Mouse (Mus musculus) forebrain, embryonic 16.5 days (tissue): ENCODE measurements around the gene Pdhb. TPM values are rescaled to one million over a fixed set of nuclear protein-coding genes. Genes with fewer than 3 reads are reported as not detected.

Experiments
- ATAC-seq: fragments of 200-750 bp; cut with Nextera tagmentation; 2 replicates; pipeline ENCODE4 v1.8.0; 2017; ENCODE audit warnings: mild to moderate bottlenecking, moderate library complexity
- H3K27ac ChIP-seq: fragments of 300-500 bp; sonication (generic); 2 replicates; pipeline ENCODE4 v1.5.1; 2014; ENCODE audit warnings: low read length, control low read depth
- H3K27me3 ChIP-seq: fragments of 300-500 bp; sonication (generic); replicated peaks from 2 replicates; pipeline ENCODE4 v1.6.1; 2014; ENCODE audit warnings: low read length; ENCODE audit not compliant: control insufficient read depth, insufficient read depth
- H3K36me3 ChIP-seq: fragments of 300-500 bp; sonication (generic); 2 replicates; pipeline ENCODE4 v1.6.1; 2014; ENCODE audit not compliant: control insufficient read depth, insufficient read depth
- H3K4me1 ChIP-seq: fragments of 300-500 bp; sonication (generic); replicated peaks from 2 replicates; pipeline ENCODE4 v1.6.1; 2014; ENCODE audit warnings: low read length; ENCODE audit not compliant: control insufficient read depth, insufficient read depth
- H3K4me2 ChIP-seq: fragments of 300-500 bp; sonication (generic); 2 replicates; pipeline ENCODE4 v1.6.1; 2014; ENCODE audit warnings: mild to moderate bottlenecking, low read length, control low read depth
- H3K4me3 ChIP-seq: fragments of 300-500 bp; sonication (generic); replicated peaks from 2 replicates; pipeline ENCODE4 v1.5.1; 2014; ENCODE audit warnings: mild to moderate bottlenecking, low read length, control low read depth
- H3K9ac ChIP-seq: fragments of 300-500 bp; sonication (generic); replicated peaks from 2 replicates; pipeline ENCODE4 v1.6.1; 2014; ENCODE audit warnings: low read depth, low read length, control low read depth
- H3K9me3 ChIP-seq: fragments of 300-500 bp; sonication (generic); 2 replicates; pipeline ENCODE4 v1.6.1; 2016; ENCODE audit warnings: low read length; ENCODE audit not compliant: control insufficient read depth
- WGBS: fragments of 180-500 bp; shearing (Covaris S2); extraction: QIAGEN DNeasy Blood & Tissue Kit; methylation state at CpG from one replicate; pipeline ENCODE4 v1.1.7; 2014; 5-methylcytosine and 5-hydroxymethylcytosine counted together
- polyA plus RNA-seq: library from polyadenylated mRNA; unstranded; fragments of >200 nt; fragmentation: Nextera tagmentation; extraction: Ambion mirVana; gene quantifications from 2 replicates; pipeline ENCODE4 v1.2.1, GENCODE M21; 2015

The Pdhb gene
- polyA plus RNA-seq, 1 experiment from 2014 or later: 249 TPM

DNA sequence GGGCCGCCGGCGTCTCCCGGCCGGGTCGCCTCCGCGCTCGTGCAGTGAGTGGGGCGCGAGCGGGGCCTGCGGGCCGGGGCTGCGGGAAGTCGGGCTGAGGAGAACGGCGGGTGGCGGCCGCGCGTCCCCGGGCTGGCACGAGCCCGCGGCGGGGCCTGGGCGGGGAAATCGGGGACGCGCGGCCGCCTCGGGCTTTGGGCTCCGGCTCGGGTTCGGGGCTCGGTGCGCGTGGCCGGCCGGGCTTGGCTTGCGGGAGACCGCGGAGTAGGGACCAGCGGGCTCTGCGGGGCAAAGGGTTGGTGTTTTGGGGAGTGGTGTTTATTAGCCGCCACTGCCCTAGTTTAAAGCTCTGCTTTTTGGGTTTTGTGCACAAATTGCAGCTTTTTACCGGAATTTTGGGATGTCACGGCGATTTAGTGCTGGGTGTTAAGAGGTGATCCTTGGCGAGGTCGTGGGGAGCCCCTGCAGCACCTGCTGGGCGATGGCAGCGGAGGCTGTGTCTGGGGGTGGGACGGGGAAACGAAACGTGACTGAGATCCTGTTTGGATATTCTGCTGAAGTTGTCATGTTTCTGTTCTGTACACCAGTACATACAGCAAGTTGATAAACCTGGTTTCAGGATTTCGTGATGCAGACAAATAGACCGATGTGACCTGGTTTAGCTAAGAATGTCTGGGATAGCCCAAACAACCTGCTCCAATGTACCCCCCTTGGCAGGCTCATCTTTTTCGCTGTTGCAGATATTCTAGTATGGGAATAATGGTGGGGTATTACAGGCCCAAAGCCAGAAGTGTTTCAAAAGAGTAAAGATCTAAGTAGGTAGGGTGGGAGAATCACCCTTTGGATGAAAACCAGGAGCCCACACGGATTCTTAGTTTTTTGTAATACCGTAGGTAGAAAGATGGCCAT lies 41.7 kb upstream of the Pdhb start:
- WGBS: 1% methylated on average over 62 of the region's 63 CpGs
- peak overlapping the region; percentile 92 for H3K27ac ChIP-seq
- H3K4me2 ChIP-seq: peak overlapping the region; percentile 88
- ATAC-seq: peak; percentile 79
- no peaks in the 10 kb centered on the region for H3K36me3 ChIP-seq
- H3K4me3 ChIP-seq: peak overlapping the region; percentile 77
- H3K4me1 ChIP-seq: peaks cover 29% of the 10 kb centered on the region
- no peaks in the 10 kb centered on the region for H3K9me3 ChIP-seq
- H3K27me3 ChIP-seq: no peaks in the 10 kb centered on the region
- peak overlapping the region; percentile 87 for H3K9ac ChIP-seq

DNA sequence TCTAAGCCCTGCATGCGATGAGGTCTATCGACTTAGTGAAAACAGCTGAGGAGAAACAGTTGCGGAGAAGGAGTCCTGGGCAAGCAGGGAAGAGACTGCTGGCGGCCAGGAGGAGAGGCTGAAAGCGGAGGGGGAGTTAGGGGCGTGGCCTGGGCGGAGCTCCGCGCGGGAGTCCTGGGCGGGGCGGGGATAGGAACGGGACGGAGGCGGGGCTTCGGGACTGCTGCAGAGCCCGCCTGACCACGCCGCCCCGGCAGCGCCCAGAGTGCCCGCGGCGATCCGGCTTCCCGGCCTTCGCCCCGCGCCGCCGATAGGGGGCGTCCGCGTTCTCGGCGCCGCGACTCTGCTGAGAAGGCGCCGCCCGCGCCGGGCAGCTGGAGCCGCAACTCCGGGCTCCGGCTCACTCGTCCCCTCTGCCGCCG lies 41.0 kb upstream of the Pdhb start, which contains the start of gene Kctd6:
Kctd6 (plus strand) TSS at position 338 of the 422 bp plus-strand sequence.
- WGBS: 0% methylated on average over 24 of the region's 49 CpGs
- Histone ChIP-seq H3K4me2 (peak within 1 kb of the TSS; percentile 88), H3K27me3 (no peaks in the 10 kb centered on the region), H3K4me1 (peaks cover 32% of the 10 kb centered on the region), H3K4me3 (peak within 1 kb of the TSS; percentile 77), H3K9me3 (no peaks in the 10 kb centered on the region), H3K9ac (peak within 1 kb of the TSS; percentile 87), H3K27ac (peak within 1 kb of the TSS; percentile 92), H3K36me3 (no peaks in the 10 kb centered on the region)
- ATAC-seq: peak; percentile 93

DNA sequence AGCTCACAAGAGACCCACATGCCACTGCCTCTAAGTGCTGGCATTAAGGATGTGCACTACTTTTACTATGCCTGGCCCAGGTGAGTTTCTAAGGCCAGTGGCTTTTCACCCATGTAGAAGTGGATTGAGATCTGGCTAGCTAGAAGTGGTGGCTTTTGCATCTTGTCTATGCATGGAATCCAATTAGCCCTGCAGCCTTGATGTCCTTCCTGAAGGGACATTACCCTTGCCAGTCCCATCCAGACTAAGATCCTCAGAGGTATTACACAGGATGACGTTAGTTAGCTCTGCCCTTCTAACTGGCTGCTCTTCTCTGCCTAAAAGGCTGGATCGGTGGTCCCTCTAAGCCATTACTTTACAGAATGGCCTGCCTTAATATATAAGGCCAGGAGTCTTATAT lies 40.2 kb upstream of the Pdhb start:
- Histone ChIP-seq H3K4me3 (no peak overlapping the region), H3K36me3 (no peaks in the 10 kb centered on the region), H3K27ac (no peak overlapping the region), H3K4me1 (peaks cover 28% of the 10 kb centered on the region), H3K9ac (no peak overlapping the region), H3K9me3 (no peaks in the 10 kb centered on the region), H3K4me2 (no peak overlapping the region), H3K27me3 (no peaks in the 10 kb centered on the region)
- 78% methylated on average over 2 of the region's 2 CpGs for WGBS
- no peak for ATAC-seq

DNA sequence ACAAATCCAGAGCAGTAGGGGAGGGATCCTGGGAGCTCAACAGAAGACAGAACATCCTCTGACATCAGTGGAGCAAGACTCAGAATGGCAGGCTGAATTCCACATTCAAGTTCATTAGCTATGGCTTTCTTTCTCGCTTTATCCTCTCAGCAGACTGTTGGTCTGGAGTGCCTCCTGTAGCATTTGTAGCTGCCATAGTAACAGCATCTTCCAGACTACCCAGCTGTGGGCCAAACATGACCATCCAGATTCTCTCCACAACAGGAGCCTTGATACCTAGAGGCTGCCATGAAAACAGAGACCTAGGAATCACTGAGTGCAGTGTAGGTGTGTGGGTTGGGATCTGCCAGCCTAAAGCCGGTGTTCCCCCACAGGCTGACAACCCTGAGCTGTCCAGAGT lies 37.1 kb upstream of the Pdhb start:
- Histone ChIP-seq H3K9ac (no peak overlapping the region), H3K9me3 (no peaks in the 10 kb centered on the region), H3K4me3 (no peak overlapping the region), H3K36me3 (no peaks in the 10 kb centered on the region), H3K4me2 (no peak overlapping the region), H3K27me3 (no peaks in the 10 kb centered on the region), H3K27ac (no peak overlapping the region), H3K4me1 (peaks cover 18% of the 10 kb centered on the region)
- ATAC-seq: no peak
- WGBS: 90% methylated on average over 2 of the region's 2 CpGs

DNA sequence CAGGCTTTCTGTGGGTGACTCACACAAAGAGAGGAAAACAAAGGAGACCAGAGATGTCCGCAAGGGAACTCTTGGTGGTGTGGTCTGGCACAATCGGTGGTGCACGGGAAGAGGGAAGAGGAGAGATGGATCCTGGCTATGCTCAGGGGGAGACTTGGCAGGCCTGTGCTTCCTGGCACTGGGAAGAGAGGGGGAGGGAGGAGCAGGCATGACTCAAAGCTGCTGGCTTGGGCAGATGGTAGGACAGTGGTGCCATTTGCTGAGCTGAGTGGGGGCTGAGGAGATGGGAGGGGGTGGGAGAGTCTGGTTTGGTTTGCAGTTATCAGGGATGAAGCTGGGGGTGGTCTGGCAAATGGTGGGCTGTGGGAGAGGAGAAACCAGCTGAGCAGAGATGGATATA lies 36.1 kb upstream of the Pdhb start:
- no peak overlapping the region for H3K9ac ChIP-seq

DNA sequence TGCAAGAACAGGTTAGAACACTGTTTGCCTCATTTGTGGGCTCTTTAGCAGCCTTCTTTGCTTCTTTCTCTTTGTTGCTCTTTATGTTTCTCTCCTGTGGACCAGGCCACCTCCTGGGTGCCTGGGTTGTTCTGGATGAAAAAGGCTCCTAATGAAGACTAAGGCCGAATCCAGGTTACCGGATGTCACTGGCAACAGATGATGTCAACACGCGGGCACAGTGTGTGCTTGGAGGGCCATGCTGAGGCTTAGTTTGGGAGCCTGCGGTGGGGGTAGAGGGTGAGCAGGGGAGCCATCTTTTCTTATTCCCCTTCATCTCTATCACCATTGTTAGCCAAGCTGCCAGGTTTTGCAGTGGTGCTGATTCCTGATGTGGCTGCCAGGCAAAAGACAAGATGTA lies 34.7 kb upstream of the Pdhb start:
- H3K27me3 ChIP-seq: no peaks in the 10 kb centered on the region
- H3K9me3 ChIP-seq: no peaks in the 10 kb centered on the region
- 52% methylated on average over 5 of the region's 5 CpGs for WGBS
- H3K4me3 ChIP-seq: no peak overlapping the region
- no peaks in the 10 kb centered on the region for H3K36me3 ChIP-seq
- ATAC-seq: no peak
- H3K9ac ChIP-seq: no peak overlapping the region
- no peak overlapping the region for H3K4me2 ChIP-seq
- peaks cover 17% of the 10 kb centered on the region for H3K4me1 ChIP-seq
- H3K27ac ChIP-seq: no peak overlapping the region

More for the DNA sequence above, 36.1 kb upstream of the Pdhb start:
- peak; percentile 79 for ATAC-seq
- Histone ChIP-seq H3K36me3 (no peaks in the 10 kb centered on the region), H3K27me3 (no peaks in the 10 kb centered on the region), H3K4me3 (no peak overlapping the region), H3K27ac (peak overlapping the region; percentile 19; the same call in 1 of the 2 replicates), H3K4me2 (no peak overlapping the region), H3K4me1 (peaks cover 17% of the 10 kb centered on the region), H3K9me3 (no peaks in the 10 kb centered on the region)
- WGBS: 53% methylated on average over 3 of the region's 3 CpGs

DNA sequence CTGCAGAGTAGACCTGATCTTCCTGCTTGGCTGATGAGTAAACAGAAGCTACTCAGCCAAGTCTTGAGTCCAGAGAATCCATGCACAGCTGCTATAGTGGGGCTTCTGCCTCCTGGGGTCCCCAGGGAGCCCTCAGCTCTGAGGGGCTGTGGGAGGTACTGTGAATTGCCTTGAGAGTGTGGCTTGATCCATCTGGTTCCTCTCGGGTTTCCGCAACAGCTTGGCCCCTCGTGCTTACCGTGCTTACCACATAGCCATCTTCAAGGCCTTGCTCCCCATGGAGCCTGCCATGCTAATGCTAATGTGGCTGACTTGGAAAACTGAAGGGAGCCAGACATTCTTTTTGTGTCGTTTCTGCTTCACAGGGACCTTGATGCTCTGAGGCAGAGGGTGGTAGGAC lies 34.3 kb upstream of the Pdhb start:
- H3K27ac ChIP-seq: no peak overlapping the region
- 17% methylated on average over 5 of the region's 5 CpGs for WGBS

DNA sequence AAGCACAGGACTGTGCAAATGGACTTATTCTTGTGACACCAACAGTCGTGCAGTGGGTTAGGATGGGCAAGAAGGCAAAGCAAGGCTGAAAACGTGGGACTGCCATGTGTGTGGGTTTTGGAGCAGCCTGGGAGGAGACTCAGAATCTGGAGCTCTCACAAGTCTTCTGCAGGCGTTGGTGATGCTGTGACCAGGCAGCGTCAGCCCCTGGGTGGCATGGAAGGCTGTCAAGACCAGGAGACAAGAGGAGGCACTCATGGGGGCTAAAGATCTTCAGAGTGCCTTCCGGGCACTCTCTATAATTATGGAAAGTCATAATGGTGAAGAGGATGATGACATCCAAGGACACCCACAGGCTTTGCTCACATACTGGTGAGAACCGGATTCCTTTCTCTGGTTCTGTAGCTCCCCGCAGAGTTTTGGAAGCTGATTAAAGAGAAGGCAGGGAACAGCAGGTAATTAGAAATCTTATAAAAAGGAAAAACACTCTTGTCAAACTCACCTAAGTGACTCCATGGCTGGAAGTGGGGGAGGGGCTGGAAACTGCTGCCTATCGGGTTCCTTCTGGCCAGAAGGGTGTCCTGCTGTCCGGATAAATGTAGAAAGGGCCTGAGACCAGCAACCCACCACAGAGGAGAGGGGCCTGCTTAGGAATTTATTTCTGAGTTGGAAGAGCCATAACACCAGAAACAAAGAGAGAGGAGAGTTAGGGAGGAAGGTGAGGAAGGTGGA lies 33.5 kb upstream of the Pdhb start:
- 49% methylated on average over 9 of the region's 9 CpGs for WGBS
- H3K4me2 ChIP-seq: no peak overlapping the region
- H3K9ac ChIP-seq: no peak overlapping the region
- ATAC-seq: no peak
- H3K36me3 ChIP-seq: no peaks in the 10 kb centered on the region
- no peaks in the 10 kb centered on the region for H3K9me3 ChIP-seq
- H3K4me3 ChIP-seq: no peak overlapping the region
- no peak overlapping the region for H3K27ac ChIP-seq
- H3K4me1 ChIP-seq: peaks cover 19% of the 10 kb centered on the region
- H3K27me3 ChIP-seq: no peaks in the 10 kb centered on the region

More for the DNA sequence above, 34.3 kb upstream of the Pdhb start:
- Histone ChIP-seq H3K4me2 (no peak overlapping the region), H3K27me3 (no peaks in the 10 kb centered on the region), H3K9ac (no peak overlapping the region), H3K9me3 (no peaks in the 10 kb centered on the region), H3K4me1 (peaks cover 17% of the 10 kb centered on the region), H3K36me3 (no peaks in the 10 kb centered on the region), H3K4me3 (no peak overlapping the region)
- ATAC-seq: peak; percentile 34; the same call in 1 of the 2 replicates

DNA sequence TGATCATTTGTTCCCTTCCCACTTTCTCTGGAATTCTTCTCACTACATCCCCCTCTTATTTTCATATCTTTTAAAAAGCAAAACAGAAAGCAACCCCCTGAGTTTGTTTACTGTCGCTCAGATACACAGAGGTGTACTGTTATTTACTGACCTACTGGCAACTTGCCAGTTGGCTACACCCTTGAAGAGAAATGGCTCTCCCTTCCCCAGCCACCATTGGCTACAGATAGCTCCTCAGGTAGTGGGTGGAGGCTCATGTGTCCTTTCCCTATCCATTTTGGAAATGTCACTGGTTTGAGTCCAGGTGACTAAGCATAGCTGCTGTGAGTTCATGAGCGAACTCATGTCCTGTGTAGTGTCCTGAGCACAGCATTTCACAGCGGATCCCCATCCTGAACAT lies 28.9 kb upstream of the Pdhb start:
- 80% methylated on average over 3 of the region's 3 CpGs for WGBS
- no peak overlapping the region for H3K27ac ChIP-seq
- no peak for ATAC-seq
- H3K4me2 ChIP-seq: no peak overlapping the region
- no peaks in the 10 kb centered on the region for H3K36me3 ChIP-seq
- H3K27me3 ChIP-seq: no peaks in the 10 kb centered on the region
- peaks cover 9% of the 10 kb centered on the region for H3K4me1 ChIP-seq
- H3K4me3 ChIP-seq: no peak overlapping the region
- H3K9me3 ChIP-seq: no peaks in the 10 kb centered on the region
- no peak overlapping the region for H3K9ac ChIP-seq
